Mouse (Mus musculus) liver, embryonic 16.5 days (tissue): ENCODE data around the gene Vangl1. TPM values are rescaled to one million over a fixed set of nuclear protein-coding genes. Genes with fewer than 3 reads are reported as not detected.
A peak's percentile ranks its signal among the peaks of the same experiment; 100 is the strongest.
"Not testable (repeated sequence)": the region's sequence is repeated elsewhere in the genome, so short reads cannot be mapped to it uniquely, and the experiment has no call there.

Source experiments
- ATAC-seq: fragments of 200-750 bp; cut with Nextera tagmentation; 2 replicates; pipeline ENCODE4 v1.8.0; 2017; ENCODE audit warnings: low read depth, mild to moderate bottlenecking, moderate number of reproducible peaks, moderate library complexity
- H3K27ac ChIP-seq: fragments of 300-500 bp; sonication (generic); 2 replicates; pipeline ENCODE4 v1.5.1; 2014; ENCODE audit warnings: mild to moderate bottlenecking, low read length
- H3K27me3 ChIP-seq: fragments of 300-500 bp; sonication (generic); 2 replicates; pipeline ENCODE4 v1.6.1; 2014; ENCODE audit warnings: low read depth, low read length, mixed read lengths; ENCODE audit not compliant: control insufficient read depth, insufficient read depth
- H3K36me3 ChIP-seq: fragments of 300-500 bp; sonication (generic); 2 replicates; pipeline ENCODE4 v1.6.1; 2014; ENCODE audit warnings: mild to moderate bottlenecking; ENCODE audit not compliant: control insufficient read depth, insufficient read depth
- H3K4me1 ChIP-seq: fragments of 300-500 bp; sonication (generic); 2 replicates; pipeline ENCODE4 v1.6.1; 2014; ENCODE audit warnings: low read depth, low read length, mixed read lengths; ENCODE audit not compliant: control insufficient read depth
- H3K4me2 ChIP-seq: fragments of 300-500 bp; sonication (generic); 2 replicates; pipeline ENCODE4 v1.6.1; 2014; ENCODE audit warnings: low read depth, low read length, mixed read lengths
- H3K4me3 ChIP-seq: fragments of 300-500 bp; sonication (generic); 2 replicates; pipeline ENCODE4 v1.5.1; 2014; ENCODE audit warnings: low read depth, mild to moderate bottlenecking, low read length
- H3K9ac ChIP-seq: fragments of 300-500 bp; sonication (generic); 2 replicates; pipeline ENCODE4 v1.6.1; 2014; ENCODE audit warnings: low read depth, low read length
- H3K9me3 ChIP-seq: fragments of 300-500 bp; sonication (generic); replicated peaks from 2 replicates; pipeline ENCODE4 v1.6.1; 2016; ENCODE audit warnings: low read length; ENCODE audit not compliant: control insufficient read depth
- WGBS: fragments of 180-500 bp; shearing (Covaris S2); extraction: QIAGEN DNeasy Blood & Tissue Kit; methylation state at CpG from one replicate; pipeline ENCODE4 v1.1.7; 2014; ENCODE audit not compliant: insufficient replicate concordance; 5-methylcytosine and 5-hydroxymethylcytosine counted together
- polyA plus RNA-seq: library from polyadenylated mRNA; unstranded; fragments of >200 nt; fragmentation: Nextera tagmentation; extraction: Ambion mirVana; gene quantifications from 2 replicates; pipeline ENCODE4 v1.2.1, GENCODE M21; 2015

The Vangl1 gene
- polyA plus RNA-seq, 1 experiment from 2014 or later, result 59.3 TPM

- no peaks in the 10 kb centered on the region for H3K9me3 ChIP-seq
- peaks cover 31% of the 10 kb centered on the region for H3K4me1 ChIP-seq
- 0 out of 2 replicates have a peak, but pooled peaks have one; percentile 4 for ATAC-seq
Measured at GRCm38 (mm10) chr3:102167555-102168210, 36.8 kb downstream of the Vangl1 start.

GRCm38 (mm10) chr3:102166794-102167193, 37.7 kb downstream of the Vangl1 start:
- 72% methylated on average over 8 of the region's 8 CpGs for WGBS
- H3K4me3 ChIP-seq, result no peak overlapping the region
- H3K27me3 ChIP-seq, result no peaks in the 10 kb centered on the region
- H3K27ac ChIP-seq, result peak overlapping the region; percentile 96
- H3K4me2 ChIP-seq, result peak overlapping the region; percentile 29; the same call in 1 of the 2 replicates
- no peaks in the 10 kb centered on the region for H3K9me3 ChIP-seq
- peak overlapping the region; percentile 61 for H3K9ac ChIP-seq
- no peak for ATAC-seq
- H3K36me3 ChIP-seq, result peaks cover 11% of the 10 kb centered on the region
- peaks cover 31% of the 10 kb centered on the region for H3K4me1 ChIP-seq

More at GRCm38 (mm10) chr3:102167555-102168210, 36.8 kb downstream of the Vangl1 start:
- no peak overlapping the region; the same call in 1 of the 2 replicates for H3K9ac ChIP-seq
- WGBS, result 16% methylated on average over 10 of the region's 10 CpGs
- H3K4me3 ChIP-seq, result no peak overlapping the region
- peak overlapping the region; percentile 96 for H3K27ac ChIP-seq
- H3K4me2 ChIP-seq, result peak overlapping the region; percentile 25; the same call in 1 of the 2 replicates
- no peaks in the 10 kb centered on the region for H3K27me3 ChIP-seq
- peaks cover 9% of the 10 kb centered on the region for H3K36me3 ChIP-seq

GRCm38 (mm10) chr3:102166287-102166620, 38.2 kb downstream of the Vangl1 start:
- 23% methylated on average over 4 of the region's 4 CpGs for WGBS
- Histone ChIP-seq H3K9ac (peak overlapping the region; percentile 61), H3K4me3 (peak overlapping the region; percentile 7), H3K27me3 (no peaks in the 10 kb centered on the region), H3K36me3 (peaks cover 16% of the 10 kb centered on the region), H3K4me2 (peak overlapping the region; percentile 53), H3K4me1 (peaks cover 34% of the 10 kb centered on the region), H3K9me3 (no peaks in the 10 kb centered on the region), H3K27ac (peak overlapping the region; percentile 96)
- peak; percentile 56 for ATAC-seq

GRCm38 (mm10) chr3:102165536-102166286, 38.8 kb downstream of the Vangl1 start:
- Histone ChIP-seq H3K36me3 (peaks cover 22% of the 10 kb centered on the region), H3K27me3 (no peaks in the 10 kb centered on the region), H3K4me3 (peak overlapping the region; percentile 75), H3K4me1 (peaks cover 34% of the 10 kb centered on the region), H3K4me2 (peak overlapping the region; percentile 85), H3K9me3 (no peaks in the 10 kb centered on the region), H3K27ac (peak overlapping the region; percentile 96), H3K9ac (peak overlapping the region; percentile 92)
- 27% methylated on average over 21 of the region's 21 CpGs for WGBS
- ATAC-seq, result peak; percentile 98

GRCm38 (mm10) chr3:102164911-102165310, 39.6 kb downstream of the Vangl1 start:
- Histone ChIP-seq H3K27me3 (no peaks in the 10 kb centered on the region), H3K9me3 (no peaks in the 10 kb centered on the region), H3K4me3 (peak overlapping the region; percentile 75), H3K4me1 (peaks cover 36% of the 10 kb centered on the region), H3K36me3 (peaks cover 28% of the 10 kb centered on the region), H3K9ac (peak overlapping the region; percentile 92), H3K4me2 (peak overlapping the region; percentile 85), H3K27ac (peak overlapping the region; percentile 95)
- WGBS, result 16% methylated on average over 4 of the region's 4 CpGs
- ATAC-seq, result no peak

GRCm38 (mm10) chr3:102163861-102164260, 40.6 kb downstream of the Vangl1 start:
- Histone ChIP-seq H3K9ac (peak overlapping the region; percentile 40), H3K4me1 (peaks cover 46% of the 10 kb centered on the region), H3K4me2 (peak overlapping the region; percentile 85), H3K27ac (peak overlapping the region; percentile 25), H3K36me3 (peaks cover 35% of the 10 kb centered on the region), H3K4me3 (peak overlapping the region; percentile 75)
- ATAC-seq, H3K27me3 ChIP-seq, H3K9me3 ChIP-seq: not testable (repeated sequence)
- WGBS, result 84% methylated on average over 1 of the region's 1 CpGs

GRCm38 (mm10) chr3:102159423-102160325, 44.8 kb downstream of the Vangl1 start:
- Histone ChIP-seq H3K27me3 (no peaks in the 10 kb centered on the region), H3K9ac (0 out of 2 replicates have a peak overlapping the region, but pooled peaks have one; percentile 2), H3K4me1 (peaks cover 30% of the 10 kb centered on the region), H3K4me2 (peak overlapping the region; percentile 5), H3K27ac (peak overlapping the region; percentile 52; the same call in 1 of the 2 replicates), H3K9me3 (no peaks in the 10 kb centered on the region), H3K4me3 (no peak overlapping the region; the same call in 1 of the 2 replicates), H3K36me3 (peaks cover 65% of the 10 kb centered on the region)
- 68% methylated on average over 14 of the region's 14 CpGs for WGBS
- ATAC-seq, result no peak; the same call in 1 of the 2 replicates

- Histone ChIP-seq H3K9me3 (no peaks in the 10 kb centered on the region), H3K4me2 (no peak overlapping the region; the same call in 1 of the 2 replicates), H3K9ac (0 out of 2 replicates have a peak overlapping the region, but pooled peaks have one; percentile 2), H3K36me3 (peaks cover 65% of the 10 kb centered on the region), H3K27me3 (no peaks in the 10 kb centered on the region), H3K27ac (peak overlapping the region; percentile 52; the same call in 1 of the 2 replicates), H3K4me3 (no peak overlapping the region), H3K4me1 (peaks cover 29% of the 10 kb centered on the region)
- WGBS, result 69% methylated on average over 14 of the region's 14 CpGs
- ATAC-seq, result peak; percentile 27; the same call in 1 of the 2 replicates
Measured at GRCm38 (mm10) chr3:102158759-102159422, 45.6 kb downstream of the Vangl1 start.
